Mouse (Mus musculus) gastrocnemius, adult 18-20 months (tissue): ENCODE data around the gene Tnpo1. TPM values are rescaled to one million over a fixed set of nuclear protein-coding genes. Genes with fewer than 3 reads are reported as not detected.
A peak's percentile ranks its signal among the peaks of the same experiment; 100 is the strongest.
"Not testable (repeated sequence)": the region's sequence is repeated elsewhere in the genome, so short reads cannot be mapped to it uniquely, and the experiment has no call there.

Experiments
- DNase-seq: peaks from one replicate; pipeline ENCODE4 v3.0.0; 2021; ENCODE audit warnings: low spot score
- total RNA-seq, 2 experiments: library from RNA; stranded (reverse); gene quantifications; 2 replicates each; pipeline ENCODE4 v1.2.3; 2021

The Tnpo1 gene
- total RNA-seq, 2 experiments from 2014 or later = 26.9 to 36.5 TPM

DNA sequence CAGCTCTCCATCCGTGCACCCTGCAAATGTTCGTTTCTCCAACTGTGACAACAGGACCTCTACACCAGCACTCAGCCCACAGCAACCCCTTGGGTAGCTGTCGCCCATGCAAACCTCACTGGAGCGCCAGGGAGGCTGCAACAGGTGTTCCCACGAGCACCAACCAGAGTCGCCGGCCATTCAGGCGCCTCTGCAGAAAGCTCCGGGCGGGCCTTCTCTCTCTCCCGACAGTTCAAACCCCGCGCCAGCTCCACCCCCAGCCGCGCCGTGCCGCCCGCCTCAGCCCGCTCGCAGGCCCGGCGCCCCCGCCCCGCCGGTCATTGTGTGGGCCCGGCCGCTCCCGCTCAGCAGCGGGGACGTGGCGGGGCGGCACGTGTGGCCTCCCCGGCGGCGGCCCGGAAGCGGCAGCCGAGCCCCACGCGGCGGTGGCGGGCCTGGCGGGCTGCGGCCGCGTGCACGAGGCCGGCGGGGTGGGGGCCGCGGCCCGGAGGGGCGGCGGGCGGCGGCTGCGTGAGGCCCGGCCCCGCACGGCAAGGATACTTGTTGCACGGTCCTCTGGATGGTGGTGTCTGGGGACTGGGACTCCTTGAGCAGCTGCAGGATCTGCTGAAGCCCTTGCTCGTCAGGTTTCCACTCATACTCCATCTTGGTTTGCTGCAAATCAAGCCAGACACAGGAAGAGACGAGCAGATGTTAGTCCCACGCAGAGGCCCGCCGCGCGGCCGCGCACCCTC lies 35.9 kb downstream of the Tnpo1 start:
- peak; percentile 44 for DNase-seq

DNA sequence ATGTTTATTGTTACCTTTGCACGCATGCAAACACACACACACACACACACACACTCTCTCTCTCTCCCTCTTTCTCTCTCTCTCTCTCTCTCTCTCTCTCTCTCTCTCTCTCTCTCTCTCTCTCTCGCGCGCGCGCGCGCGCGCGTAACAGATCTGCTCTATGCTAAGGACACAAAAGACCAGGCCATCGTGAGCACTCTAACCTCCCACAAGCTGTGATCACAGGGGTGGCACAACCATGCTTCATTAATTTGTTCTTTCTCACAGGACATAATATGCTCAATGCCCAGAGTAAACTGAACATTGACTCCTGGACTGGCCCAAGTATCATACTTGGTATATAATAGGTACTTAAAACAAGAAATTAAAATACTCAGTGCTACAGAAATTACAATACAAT lies 37.0 kb downstream of the Tnpo1 start:
- DNase-seq = no peak

DNA sequence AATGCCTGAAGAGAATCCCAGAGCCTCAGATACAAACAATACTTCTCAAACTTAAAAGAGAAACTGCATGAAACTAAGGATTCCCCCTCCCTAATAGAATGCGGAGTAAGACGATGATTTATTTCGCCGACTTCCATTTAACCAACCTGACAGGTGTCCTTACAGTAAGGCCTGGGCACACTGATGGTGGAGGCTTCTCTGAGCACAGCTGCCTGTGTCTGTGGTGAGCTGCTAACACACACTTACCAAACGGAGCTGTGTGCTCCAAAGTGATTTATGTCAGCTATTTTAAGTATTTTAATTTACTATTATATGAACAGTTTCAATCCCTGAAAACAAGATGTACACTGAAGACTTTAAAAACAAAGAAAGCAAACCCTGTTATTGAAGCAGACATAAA lies 42.4 kb downstream of the Tnpo1 start:
- DNase-seq = no peak

DNA sequence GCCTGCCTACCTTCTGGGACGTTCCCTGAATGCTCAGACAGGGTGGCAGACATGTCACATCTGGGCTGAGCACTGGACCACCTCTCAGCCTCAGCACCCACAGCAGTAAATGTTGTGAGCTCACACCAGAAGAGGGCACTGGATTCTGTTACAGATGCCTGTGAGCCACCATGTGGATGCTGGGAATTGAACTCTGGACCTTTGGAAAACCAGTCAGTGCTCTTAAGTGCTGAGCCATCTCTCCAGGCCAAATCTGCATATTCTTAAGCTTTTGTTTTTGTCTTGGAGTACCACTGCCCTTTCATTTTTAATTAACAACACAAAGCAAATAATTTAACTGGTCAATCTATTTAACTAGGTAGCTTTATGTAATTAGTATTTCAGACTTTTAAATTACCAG lies 44.2 kb downstream of the Tnpo1 start:
- no peak for DNase-seq

DNA sequence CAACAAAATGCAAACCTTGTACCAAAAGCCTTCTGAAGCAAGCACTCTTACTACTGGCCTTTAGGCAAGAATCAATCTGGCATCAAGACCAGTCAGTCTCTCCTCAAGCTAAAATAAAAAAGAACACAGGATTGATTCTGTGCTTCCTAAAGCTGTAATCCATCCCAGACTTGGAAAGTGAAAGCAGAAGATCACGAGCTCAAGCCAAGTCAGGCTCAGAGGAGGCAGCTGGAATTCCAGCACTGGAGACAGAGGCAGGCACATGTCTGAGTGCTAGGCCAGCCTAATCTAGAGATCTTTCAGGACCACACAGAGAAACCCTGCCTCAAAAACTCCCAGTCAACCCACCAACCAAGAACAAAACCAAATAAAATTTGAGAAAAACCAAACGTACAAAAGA lies 45.8 kb downstream of the Tnpo1 start:
- peak; percentile 64 for DNase-seq

DNA sequence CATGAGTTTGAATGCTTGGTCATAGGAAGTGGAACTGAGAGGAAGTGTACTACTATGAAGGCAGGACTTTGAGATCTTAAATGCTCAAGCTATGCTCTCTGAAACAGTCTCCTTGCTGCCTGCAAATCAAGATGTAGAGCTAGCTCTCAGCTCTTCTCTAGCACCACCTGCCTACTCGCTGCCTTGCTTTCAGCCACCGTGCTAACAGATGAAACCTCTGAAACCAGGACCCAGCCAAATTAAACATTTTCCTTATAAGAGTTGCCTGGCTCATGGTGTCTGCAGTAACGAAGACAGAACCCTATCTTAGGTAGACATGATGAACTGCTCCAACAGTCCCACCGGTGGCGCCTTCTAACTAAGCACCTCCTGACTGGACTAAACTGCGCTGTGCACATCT lies 46.8 kb downstream of the Tnpo1 start:
- DNase-seq = no peak

DNA sequence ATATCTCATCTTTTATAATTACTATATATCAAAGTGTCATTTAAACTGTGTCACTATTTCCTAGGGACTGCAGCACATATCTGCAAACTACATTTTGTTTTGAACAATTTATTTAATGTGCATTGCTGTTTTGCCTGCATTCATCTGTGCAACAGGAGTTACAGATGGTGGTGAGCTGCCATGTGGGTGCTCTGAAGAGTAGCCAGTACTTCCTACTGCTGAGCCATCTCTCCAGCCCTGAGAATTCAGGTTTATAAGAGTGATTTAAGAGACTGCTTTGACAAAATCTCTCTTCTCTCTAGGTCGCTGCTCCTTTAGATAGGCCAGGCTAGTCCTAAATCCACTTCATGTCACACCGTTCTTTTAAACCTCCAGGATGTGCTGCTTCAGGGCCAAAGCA lies 49.0 kb downstream of the Tnpo1 start:
- no peak for DNase-seq

DNA sequence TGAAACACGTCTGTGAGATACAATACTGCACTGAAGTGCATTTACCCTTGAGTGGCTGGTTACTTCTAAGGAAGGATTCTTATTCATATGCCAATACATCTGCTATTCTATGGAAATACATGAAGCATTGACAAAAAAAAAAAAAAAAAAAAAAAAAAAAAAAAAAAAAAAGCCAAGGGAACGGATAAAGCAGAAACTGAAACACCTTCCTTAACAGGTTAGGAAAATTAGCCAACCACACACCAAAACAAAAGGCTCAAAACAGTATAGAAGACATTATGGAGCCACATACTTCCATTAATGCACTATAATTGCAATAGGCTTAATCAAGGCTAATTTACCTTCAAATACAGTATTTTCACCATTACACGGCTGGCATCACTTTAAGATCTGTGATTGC lies 51.5 kb downstream of the Tnpo1 start:
- no peak for DNase-seq

DNA sequence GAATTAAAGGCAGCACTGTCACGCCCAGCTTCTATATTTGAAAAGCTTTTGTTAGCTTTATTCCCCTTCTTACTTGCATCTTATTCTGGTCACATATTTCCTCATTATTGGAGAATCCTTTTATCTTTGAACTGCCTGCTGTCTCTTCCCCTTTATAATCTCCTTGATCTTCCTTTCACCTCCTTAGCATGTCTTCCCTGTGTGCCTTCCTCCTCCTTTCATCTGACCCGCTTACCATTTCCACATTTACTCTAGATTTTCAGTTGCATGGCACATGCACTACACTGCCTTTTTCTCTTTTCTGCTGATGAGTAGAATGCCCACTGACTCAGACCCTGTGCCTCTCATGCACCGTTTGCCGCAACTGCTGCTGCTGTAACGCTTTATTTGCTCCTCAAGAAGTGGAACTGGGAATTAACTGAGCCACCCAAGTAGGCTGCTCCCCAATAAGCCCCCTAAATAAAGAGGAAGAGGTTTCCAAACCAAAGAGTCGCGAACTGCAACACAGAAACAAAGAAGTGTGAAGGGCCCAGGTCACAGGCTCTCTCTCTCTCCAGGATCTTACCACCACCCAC lies 53.8 kb downstream of the Tnpo1 start:
- no peak for DNase-seq

DNA sequence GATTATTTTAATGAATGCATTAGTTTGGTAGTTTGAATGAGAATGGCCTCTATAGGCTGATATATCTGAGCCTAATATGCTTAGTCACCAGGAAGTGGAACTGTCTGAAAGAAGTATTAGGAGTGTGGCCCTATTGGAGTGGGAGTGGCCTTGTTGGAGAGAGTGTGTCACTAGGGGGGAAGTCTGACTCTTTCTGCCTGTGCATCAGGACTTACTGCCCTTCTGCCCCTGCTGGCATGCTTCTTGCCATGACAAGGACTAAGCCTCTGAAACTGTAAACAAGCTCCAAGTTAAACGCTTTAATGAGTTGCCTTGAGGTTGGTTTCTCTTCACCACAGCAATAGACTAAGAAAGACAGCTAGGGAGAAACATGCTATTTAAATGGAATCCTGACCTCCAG lies 54.9 kb downstream of the Tnpo1 start:
- DNase-seq = no peak

DNA sequence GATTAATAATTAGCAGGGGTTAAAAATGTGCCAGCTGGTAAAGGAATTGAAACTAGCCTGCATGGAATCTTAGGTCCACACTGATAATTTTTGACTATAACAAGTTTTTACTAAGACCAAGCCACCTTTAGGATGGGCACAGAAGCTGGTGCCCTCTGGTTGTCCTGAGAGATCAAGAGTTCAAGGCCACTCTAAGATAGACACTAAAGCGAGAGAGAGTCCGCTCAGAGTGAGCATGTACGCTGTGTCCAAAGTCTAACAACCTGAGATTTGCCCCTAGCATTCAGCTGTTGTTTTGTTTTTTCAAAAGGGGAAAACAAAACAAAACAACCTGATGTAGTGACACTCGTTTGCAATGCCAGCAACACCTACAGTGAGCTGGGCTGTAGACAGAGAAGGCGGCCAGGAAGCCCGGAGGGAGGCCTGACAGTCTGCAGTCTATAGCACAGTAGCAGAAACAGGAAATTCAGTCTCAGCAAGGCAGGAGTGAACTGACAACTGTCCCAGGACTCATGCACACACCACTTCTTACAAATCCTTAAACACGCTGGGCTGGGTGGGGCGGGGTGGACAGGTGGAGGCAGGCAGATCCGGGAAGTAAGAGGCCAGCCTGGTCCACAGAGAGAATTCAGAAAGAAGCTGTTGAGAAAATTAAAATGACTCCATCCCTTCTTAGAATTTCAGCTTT lies 57.8 kb downstream of the Tnpo1 start:
- DNase-seq = no peak

DNA sequence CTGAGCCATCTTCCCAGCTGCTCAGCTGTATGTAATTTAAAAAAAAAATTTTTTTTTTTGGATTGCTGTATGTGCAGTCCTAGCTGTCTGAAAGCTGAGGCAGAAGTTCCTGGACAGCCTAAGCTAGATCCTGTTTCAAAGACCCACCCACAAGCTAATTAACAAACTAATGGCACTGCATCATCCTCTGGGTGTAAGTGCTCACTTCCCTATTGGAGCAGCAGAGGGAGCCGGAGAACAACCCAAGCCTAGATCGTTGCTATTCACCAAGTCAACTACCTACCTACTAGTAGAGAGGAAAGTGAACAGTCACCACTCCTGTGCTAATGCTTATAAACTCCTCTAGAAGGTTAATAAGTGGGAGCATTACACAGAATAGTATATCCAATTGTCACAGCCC lies 58.4 kb downstream of the Tnpo1 start:
- DNase-seq = peak; percentile 66

DNA sequence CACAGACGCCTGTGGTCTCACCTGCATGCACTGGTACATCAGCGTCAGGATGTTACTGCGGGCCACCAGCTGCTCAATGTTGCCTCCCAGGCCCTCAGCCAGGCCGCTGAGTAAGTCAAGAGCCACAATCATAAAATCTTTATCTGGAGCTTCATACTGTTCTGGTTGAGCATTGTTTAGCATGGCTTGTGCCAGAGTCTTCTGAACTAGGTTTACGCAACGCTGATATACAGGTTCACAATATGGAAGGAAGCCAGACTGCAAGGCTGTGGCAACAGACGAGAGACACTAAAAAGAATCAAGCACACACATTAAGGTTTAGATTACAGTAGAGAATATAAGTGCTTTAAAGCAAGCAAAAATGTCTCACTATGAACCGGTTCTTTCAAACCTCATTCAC lies 70.9 kb downstream of the Tnpo1 start:
- DNase-seq = no peak

DNA sequence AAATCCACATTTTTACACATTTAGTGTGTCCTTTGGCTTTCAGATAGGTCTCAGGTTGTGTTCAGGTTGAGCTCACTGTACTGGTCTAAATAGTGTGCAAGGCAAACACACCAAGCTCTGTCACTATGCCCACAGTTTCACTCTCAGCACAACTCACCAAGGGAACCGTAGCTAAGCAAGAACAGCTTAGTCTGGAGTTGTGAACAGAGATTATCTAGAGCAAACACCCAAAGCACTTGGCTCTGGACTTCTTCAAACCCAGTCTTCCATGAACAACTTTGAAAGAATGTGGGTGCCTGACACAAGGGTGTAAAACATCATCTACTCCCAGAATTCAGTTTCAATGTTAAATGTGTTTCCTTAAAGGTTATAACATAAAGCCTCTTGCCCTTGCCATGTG lies 80.4 kb downstream of the Tnpo1 start:
- no peak for DNase-seq

DNA sequence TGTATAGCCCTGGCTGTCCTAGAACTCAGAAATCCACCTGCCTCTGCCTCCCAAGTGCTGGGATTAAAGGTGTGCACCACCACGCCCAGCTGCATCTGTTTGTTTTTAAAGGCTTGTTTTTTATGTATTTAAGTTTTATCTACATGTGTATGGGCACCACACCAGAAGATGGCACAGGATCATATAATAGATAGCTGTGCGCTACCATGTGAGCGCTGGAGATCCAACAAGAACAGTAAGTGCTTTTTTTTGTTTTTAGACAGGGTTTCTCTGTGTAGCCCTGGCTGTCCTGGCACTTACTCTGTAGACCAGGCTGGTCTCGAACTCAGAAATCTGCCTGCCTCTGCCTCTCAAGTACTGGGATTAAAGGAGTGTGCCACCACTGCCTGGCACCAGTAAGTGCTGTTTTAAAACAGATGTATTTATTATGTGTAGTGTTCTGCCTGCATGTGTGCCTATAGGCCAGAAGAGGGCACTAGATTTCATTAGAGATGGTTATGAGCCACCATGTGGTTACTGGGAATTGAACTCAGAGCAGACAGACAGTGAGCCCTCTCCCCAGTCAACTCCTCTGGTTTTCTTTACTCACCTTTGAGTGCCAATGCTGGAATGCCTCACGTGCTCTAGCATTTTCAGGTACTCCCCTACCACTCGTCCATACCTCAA lies 89.6 kb downstream of the Tnpo1 start:
- DNase-seq = no peak

DNA sequence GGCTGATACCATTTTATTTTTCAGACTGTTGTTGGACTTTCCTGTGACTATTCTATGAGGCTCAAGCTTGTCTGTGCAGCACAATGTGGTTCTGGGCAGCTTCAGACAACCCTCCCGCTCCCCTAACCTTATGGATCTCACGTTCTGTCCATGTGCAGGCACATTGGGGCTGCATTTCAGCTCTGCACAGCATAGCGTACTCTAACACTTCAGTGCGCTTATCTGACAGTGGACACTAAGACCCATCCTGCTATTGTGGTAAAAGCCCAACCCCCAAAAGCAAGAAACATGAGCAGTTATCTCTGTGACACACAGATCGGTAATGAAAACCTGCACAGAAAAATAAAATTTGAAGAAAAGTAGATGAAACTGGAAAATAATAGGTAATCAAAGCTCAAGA lies 90.4 kb downstream of the Tnpo1 start:
- no peak for DNase-seq

DNA sequence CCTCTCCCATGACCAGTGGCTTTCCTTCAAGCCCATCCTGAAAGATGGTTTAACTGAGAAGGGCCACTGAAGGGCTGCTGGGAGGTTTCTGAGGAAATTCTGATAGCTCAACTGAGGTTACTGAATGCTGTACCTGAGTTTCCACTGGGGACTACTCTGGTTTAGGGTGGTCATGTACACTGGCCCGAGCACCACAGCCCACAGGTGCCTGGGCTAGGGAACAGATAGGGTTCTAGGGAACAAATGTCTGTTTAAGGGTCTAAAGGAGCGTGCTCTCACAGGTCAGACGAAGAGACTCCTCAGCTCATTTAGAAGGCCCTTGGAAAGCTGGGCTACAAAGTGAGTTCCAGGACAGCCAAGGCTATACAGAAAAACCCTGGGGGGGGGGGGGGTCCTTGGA lies 91.5 kb downstream of the Tnpo1 start:
- no peak for DNase-seq

DNA sequence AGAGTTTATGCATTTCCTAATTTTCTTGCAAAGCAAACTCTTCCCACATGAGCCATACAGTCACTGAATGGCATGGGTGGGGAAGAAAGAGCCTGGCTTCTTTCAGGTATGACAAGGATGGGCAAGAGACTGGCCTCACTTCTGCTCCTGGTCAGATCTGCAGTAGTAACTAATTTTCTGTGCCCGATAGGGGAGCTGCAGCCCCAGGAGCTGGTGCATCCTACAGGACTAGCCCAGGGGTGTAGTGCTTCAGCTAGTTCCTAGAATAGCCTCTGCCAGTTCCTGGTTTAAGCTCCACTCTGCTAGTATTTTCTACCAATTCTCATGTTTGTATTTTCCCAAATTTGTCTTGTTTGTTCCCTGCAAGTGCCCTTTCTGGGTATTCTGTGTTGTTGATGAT lies 92.0 kb downstream of the Tnpo1 start:
- no peak for DNase-seq

DNA sequence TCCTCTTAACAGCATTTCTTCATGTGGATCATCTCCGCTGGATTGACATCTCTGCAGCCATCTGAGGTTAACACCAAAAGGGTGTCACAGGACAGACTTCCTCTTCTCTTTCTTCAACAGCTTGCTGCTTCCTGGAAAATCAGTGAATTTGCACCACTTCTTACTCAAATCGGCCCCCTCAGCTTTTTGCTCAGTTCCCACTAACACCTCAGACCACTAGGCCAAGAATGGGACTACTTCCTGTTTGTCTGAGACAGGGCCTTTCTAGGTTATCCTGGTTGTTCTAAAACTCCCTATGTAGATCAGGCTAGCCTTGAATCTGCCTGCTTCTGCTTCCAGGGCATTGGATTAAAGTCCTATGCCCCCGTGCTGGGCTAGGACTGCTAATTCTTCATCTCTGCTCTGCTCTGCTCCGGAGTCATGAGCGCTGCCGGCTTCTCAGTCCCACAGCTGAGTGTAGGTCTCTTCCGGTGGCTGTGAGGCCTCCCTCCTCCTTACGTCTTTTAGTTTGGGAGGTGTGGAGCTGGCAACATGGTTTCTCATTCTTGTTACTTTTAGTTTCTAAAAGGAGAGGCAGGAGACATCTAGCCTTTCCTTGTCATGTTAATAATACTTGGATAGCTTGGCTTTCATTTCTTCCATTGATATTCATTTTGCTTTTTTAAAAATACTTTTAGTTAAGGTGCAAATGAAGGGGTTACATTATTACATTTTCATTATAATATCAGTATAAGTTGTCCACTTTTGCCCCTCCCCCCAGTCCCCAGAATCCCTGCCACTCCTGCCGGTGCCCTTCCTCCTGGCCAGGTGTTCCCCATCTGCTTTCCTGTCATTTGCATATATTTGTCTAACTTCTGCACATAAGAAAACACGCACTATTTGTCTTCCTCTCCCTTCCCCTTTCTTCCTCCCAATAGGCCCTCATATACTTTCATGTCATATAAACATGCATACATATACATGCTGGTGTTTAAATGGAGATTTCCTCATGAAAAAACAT lies 93.4 kb downstream of the Tnpo1 start:
- no peak for DNase-seq

DNA sequence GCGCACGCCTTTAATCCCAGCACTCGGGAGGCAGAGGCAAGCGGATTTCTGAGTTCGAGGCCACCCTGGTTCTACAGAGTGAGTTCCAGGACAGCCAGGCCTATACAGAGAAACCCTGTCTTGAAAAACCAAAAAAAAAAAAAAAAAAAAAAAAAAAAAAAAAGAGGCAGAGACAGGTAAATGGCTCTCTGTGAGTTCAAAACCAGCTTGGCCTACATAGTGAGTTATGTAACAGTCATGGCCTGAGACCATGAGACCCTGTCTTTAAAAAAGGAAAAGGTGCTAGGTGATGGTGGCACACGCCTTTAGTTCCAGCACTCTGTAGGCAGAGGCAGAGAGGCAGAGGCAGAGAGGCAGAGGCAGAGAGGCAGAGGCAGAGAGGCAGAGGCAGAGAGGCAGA lies 97.2 kb downstream of the Tnpo1 start:
- DNase-seq = not testable (repeated sequence)

DNA sequence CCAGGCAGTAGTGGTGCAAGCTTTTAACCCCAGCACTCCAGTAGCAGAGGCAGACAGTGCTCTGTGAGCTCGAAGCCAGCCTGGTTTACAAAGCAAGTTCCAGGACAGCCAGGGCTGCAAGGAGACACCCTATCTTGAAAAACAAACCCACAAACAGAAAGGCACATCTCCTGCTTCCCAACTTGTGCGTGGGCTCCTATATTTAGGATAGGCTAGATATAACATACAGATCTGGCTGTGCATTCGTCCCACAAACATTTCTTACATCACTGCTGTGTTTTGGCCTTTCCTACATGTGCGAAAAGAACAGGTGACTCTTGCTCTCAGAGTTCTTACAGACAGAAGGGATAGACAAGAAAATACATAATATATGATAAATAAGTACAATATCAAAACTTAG lies 100.6 kb downstream of the Tnpo1 start:
- no peak for DNase-seq
